Mouse (Mus musculus): ENCODE results near the gene Fam214a. TPM values are rescaled to one million over a fixed set of nuclear protein-coding genes. Genes with fewer than 3 reads are reported as not detected.

Fam214a gene
- polyA plus RNA-seq, 1 experiment from 2014 or later: 12.0 TPM

GRCm38 (mm10) chr9:75035944-75036343 lies 83.3 kb downstream of the Fam214a start:
- H3K4me3 ChIP-seq (ENCODE audit: low read depth, low read length): no peak overlapping the region
- no peak for ATAC-seq (ENCODE audit: low read depth)
- H3K4me1 ChIP-seq (ENCODE audit: control insufficient read depth, insufficient read depth, low read length): peaks cover 12% of the 10 kb centered on the region
- WGBS: 75% methylated on average over 4 of the region's 4 CpGs
- H3K27ac ChIP-seq (replicated peaks; ENCODE audit: low read depth, low read length): no peak overlapping the region
- DNase-seq (ENCODE audit: low spot score): no peak
- H3K9ac ChIP-seq (ENCODE audit: low read depth, low read length): no peak overlapping the region
- H3K9me3 ChIP-seq (ENCODE audit: control insufficient read depth, low read length): no peaks in the 10 kb centered on the region
- H3K4me2 ChIP-seq (ENCODE audit: low read depth, low read length): no peak overlapping the region
- 0 out of 2 replicates have a peak, but pooled peaks cover 18% of the 10 kb centered on the region for H3K36me3 ChIP-seq (ENCODE audit: control insufficient read depth, insufficient read depth, low read length)
- H3K27me3 ChIP-seq (replicated peaks; ENCODE audit: control insufficient read depth, insufficient read depth, low read length): no peaks in the 10 kb centered on the region

- ATAC-seq (ENCODE audit: low read depth) (peak; percentile 97), DNase-seq (ENCODE audit: low spot score) (peak; percentile 95)
- Histone ChIP-seq H3K4me1 (ENCODE audit: control insufficient read depth, insufficient read depth, low read length) (peaks cover 12% of the 10 kb centered on the region), H3K9ac (ENCODE audit: low read depth, low read length) (peak within 1 kb of the TSS; percentile 94), H3K9me3 (ENCODE audit: control insufficient read depth, low read length) (no peaks in the 10 kb centered on the region), H3K36me3 (ENCODE audit: control insufficient read depth, insufficient read depth, low read length) (0 out of 2 replicates have a peak, but pooled peaks cover 11% of the 10 kb centered on the region), H3K4me2 (ENCODE audit: low read depth, low read length) (peak within 1 kb of the TSS; percentile 69), H3K27ac (replicated peaks; ENCODE audit: low read depth, low read length) (peak within 1 kb of the TSS; percentile 79), H3K4me3 (ENCODE audit: low read depth, low read length) (peak within 1 kb of the TSS; percentile 92), H3K27me3 (replicated peaks; ENCODE audit: control insufficient read depth, insufficient read depth, low read length) (no peaks in the 10 kb centered on the region)
- WGBS: under 1% methylated on average over 35 of the region's 73 CpGs
Observed at GRCm38 (mm10) chr9:75037451-75038356, 85.0 kb downstream of the Fam214a start, which contains the start of gene Arpp19. Gene Arpp19 (plus strand): TSS chr9:75037614.

- Histone ChIP-seq H3K27me3 (replicated peaks; ENCODE audit: control insufficient read depth, insufficient read depth, low read length) (no peaks in the 10 kb centered on the region), H3K9me3 (ENCODE audit: control insufficient read depth, low read length) (no peaks in the 10 kb centered on the region), H3K4me2 (ENCODE audit: low read depth, low read length) (peak overlapping the region; percentile 69), H3K36me3 (ENCODE audit: control insufficient read depth, insufficient read depth, low read length) (peaks cover 16% of the 10 kb centered on the region; the same call in 1 of the 2 replicates), H3K4me3 (ENCODE audit: low read depth, low read length) (peak overlapping the region; percentile 92), H3K9ac (ENCODE audit: low read depth, low read length) (peak overlapping the region; percentile 94), H3K4me1 (ENCODE audit: control insufficient read depth, insufficient read depth, low read length) (peaks cover 11% of the 10 kb centered on the region), H3K27ac (replicated peaks; ENCODE audit: low read depth, low read length) (peak overlapping the region; percentile 79)
- DNase-seq (ENCODE audit: low spot score) (no peak), ATAC-seq (ENCODE audit: low read depth) (no peak)
- WGBS: 1% methylated on average over 10 of the region's 10 CpGs
Observed at GRCm38 (mm10) chr9:75038357-75038688, 85.6 kb downstream of the Fam214a start.

GRCm38 (mm10) chr9:75040566-75040965 lies 87.9 kb downstream of the Fam214a start:
- Histone ChIP-seq H3K36me3 (ENCODE audit: control insufficient read depth, insufficient read depth, low read length) (peaks cover 17% of the 10 kb centered on the region; the same call in 1 of the 2 replicates), H3K9me3 (ENCODE audit: control insufficient read depth, low read length) (no peaks in the 10 kb centered on the region), H3K4me3 (ENCODE audit: low read depth, low read length) (no peak overlapping the region), H3K9ac (ENCODE audit: low read depth, low read length) (no peak overlapping the region), H3K27me3 (replicated peaks; ENCODE audit: control insufficient read depth, insufficient read depth, low read length) (no peaks in the 10 kb centered on the region), H3K4me2 (ENCODE audit: low read depth, low read length) (no peak overlapping the region), H3K27ac (replicated peaks; ENCODE audit: low read depth, low read length) (no peak overlapping the region), H3K4me1 (ENCODE audit: control insufficient read depth, insufficient read depth, low read length) (peaks cover 9% of the 10 kb centered on the region)
- DNase-seq (ENCODE audit: low spot score): no peak
- WGBS: 86% methylated on average over 2 of the region's 2 CpGs
- ATAC-seq (ENCODE audit: low read depth): no peak

GRCm38 (mm10) chr9:75041840-75042525 lies 89.3 kb downstream of the Fam214a start:
- DNase-seq (ENCODE audit: low spot score) (no peak), ATAC-seq (ENCODE audit: low read depth) (no peak)
- Histone ChIP-seq H3K4me3 (ENCODE audit: low read depth, low read length) (no peak overlapping the region), H3K4me1 (ENCODE audit: control insufficient read depth, insufficient read depth, low read length) (peaks cover 9% of the 10 kb centered on the region), H3K9ac (ENCODE audit: low read depth, low read length) (no peak overlapping the region), H3K36me3 (ENCODE audit: control insufficient read depth, insufficient read depth, low read length) (peaks cover 23% of the 10 kb centered on the region; the same call in 1 of the 2 replicates), H3K4me2 (ENCODE audit: low read depth, low read length) (no peak overlapping the region), H3K9me3 (ENCODE audit: control insufficient read depth, low read length) (no peaks in the 10 kb centered on the region), H3K27me3 (replicated peaks; ENCODE audit: control insufficient read depth, insufficient read depth, low read length) (no peaks in the 10 kb centered on the region), H3K27ac (replicated peaks; ENCODE audit: low read depth, low read length) (no peak overlapping the region)
- WGBS: 78% methylated on average over 2 of the region's 2 CpGs

- Histone ChIP-seq H3K4me3 (ENCODE audit: low read depth, low read length) (no peak overlapping the region), H3K27ac (replicated peaks; ENCODE audit: low read depth, low read length) (no peak overlapping the region), H3K9ac (ENCODE audit: low read depth, low read length) (no peak overlapping the region), H3K4me1 (ENCODE audit: control insufficient read depth, insufficient read depth, low read length) (peaks cover 9% of the 10 kb centered on the region), H3K9me3 (ENCODE audit: control insufficient read depth, low read length) (no peaks in the 10 kb centered on the region), H3K4me2 (ENCODE audit: low read depth, low read length) (no peak overlapping the region), H3K27me3 (replicated peaks; ENCODE audit: control insufficient read depth, insufficient read depth, low read length) (no peaks in the 10 kb centered on the region), H3K36me3 (ENCODE audit: control insufficient read depth, insufficient read depth, low read length) (peaks cover 25% of the 10 kb centered on the region; the same call in 1 of the 2 replicates)
- DNase-seq (ENCODE audit: low spot score) (no peak), ATAC-seq (ENCODE audit: low read depth) (no peak)
- 91% methylated on average over 2 of the region's 2 CpGs for WGBS
Observed at GRCm38 (mm10) chr9:75043191-75043590, 90.5 kb downstream of the Fam214a start.

GRCm38 (mm10) chr9:75047079-75047478 lies 94.4 kb downstream of the Fam214a start:
- no peak overlapping the region for H3K27ac ChIP-seq (replicated peaks; ENCODE audit: low read depth, low read length)
- ATAC-seq (ENCODE audit: low read depth) (no peak), DNase-seq (ENCODE audit: low spot score) (no peak)
- no peaks in the 10 kb centered on the region for H3K9me3 ChIP-seq (ENCODE audit: control insufficient read depth, low read length)
- H3K9ac ChIP-seq (ENCODE audit: low read depth, low read length): no peak overlapping the region
- no peaks in the 10 kb centered on the region for H3K4me1 ChIP-seq (ENCODE audit: control insufficient read depth, insufficient read depth, low read length)
- H3K4me2 ChIP-seq (ENCODE audit: low read depth, low read length): no peak overlapping the region
- H3K27me3 ChIP-seq (replicated peaks; ENCODE audit: control insufficient read depth, insufficient read depth, low read length): no peaks in the 10 kb centered on the region
- no peak overlapping the region for H3K4me3 ChIP-seq (ENCODE audit: low read depth, low read length)
- H3K36me3 ChIP-seq (ENCODE audit: control insufficient read depth, insufficient read depth, low read length): peaks cover 14% of the 10 kb centered on the region; the same call in 1 of the 2 replicates

- Histone ChIP-seq H3K27me3 (replicated peaks; ENCODE audit: control insufficient read depth, insufficient read depth, low read length) (no peaks in the 10 kb centered on the region), H3K9me3 (ENCODE audit: control insufficient read depth, low read length) (no peaks in the 10 kb centered on the region), H3K4me2 (ENCODE audit: low read depth, low read length) (no peak overlapping the region), H3K9ac (ENCODE audit: low read depth, low read length) (no peak overlapping the region), H3K4me3 (ENCODE audit: low read depth, low read length) (no peak overlapping the region), H3K4me1 (ENCODE audit: control insufficient read depth, insufficient read depth, low read length) (no peaks in the 10 kb centered on the region), H3K27ac (replicated peaks; ENCODE audit: low read depth, low read length) (no peak overlapping the region), H3K36me3 (ENCODE audit: control insufficient read depth, insufficient read depth, low read length) (peaks cover 8% of the 10 kb centered on the region; the same call in 1 of the 2 replicates)
- 81% methylated on average over 3 of the region's 3 CpGs for WGBS
- DNase-seq (ENCODE audit: low spot score) (no peak), ATAC-seq (ENCODE audit: low read depth) (no peak)
Observed at GRCm38 (mm10) chr9:75049100-75049499, 96.4 kb downstream of the Fam214a start.
